Mouse (Mus musculus): ENCODE data around the gene Il17re. TPM values are rescaled to one million over a fixed set of nuclear protein-coding genes. Genes with fewer than 3 reads are reported as not detected.
A peak's percentile ranks its signal among the peaks of the same experiment; 100 is the strongest.

Il17re gene
- 0.50 and 1.5 TPM in 2 replicates for polyA plus RNA-seq (2015; fragmentation: Nextera tagmentation; extraction: Ambion mirVana)

DNA sequence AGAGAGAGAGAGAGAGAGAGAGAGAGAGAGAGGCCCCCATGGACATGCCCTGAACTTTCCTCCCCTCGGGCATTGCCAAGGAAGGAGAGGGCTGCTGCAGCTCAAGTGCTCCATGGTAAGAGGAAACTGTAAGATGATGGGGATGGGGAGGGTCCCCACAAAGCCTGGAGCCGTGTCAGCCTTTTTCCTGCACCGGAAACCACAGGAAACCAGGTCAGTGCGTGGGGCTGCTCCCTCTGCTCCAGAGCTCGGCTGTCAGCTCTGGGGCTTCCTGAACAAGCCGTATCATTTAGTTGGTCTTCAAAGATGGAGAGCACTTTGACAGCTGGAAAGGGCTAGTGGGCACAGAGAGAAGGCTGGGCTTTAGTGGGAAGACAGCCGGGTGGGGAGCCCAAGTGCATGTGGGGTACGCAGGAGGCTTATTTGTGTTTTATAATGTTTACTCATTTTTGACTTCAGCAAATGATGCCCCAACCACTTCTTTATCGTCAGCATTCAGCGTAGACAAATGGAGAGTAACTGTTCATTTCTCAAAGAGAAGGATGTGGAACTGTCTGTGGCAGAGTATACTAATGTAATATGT lies at the start of gene Il17re:
Gene Il17re, plus strand, starts transcription at position 533 of the 583 bp plus-strand sequence.
- WGBS, result 78% methylated on average over 10 of the region's 10 CpGs
- no peaks in the 10 kb centered on the region for H3K36me3 ChIP-seq
- no peaks in the 10 kb centered on the region for H3K4me1 ChIP-seq
- H3K9me3 ChIP-seq (replicated peaks), result no peaks in the 10 kb centered on the region
- ATAC-seq (ENCODE audit: low FRiP score), result no peak
- H3K9ac ChIP-seq (replicated peaks), result no peak within 1 kb of the TSS
- H3K4me2 ChIP-seq, result no peak within 1 kb of the TSS
- no peak within 1 kb of the TSS for H3K27ac ChIP-seq (replicated peaks)
- H3K4me3 ChIP-seq (replicated peaks), result no peak within 1 kb of the TSS
- H3K27me3 ChIP-seq (replicated peaks), result 0 out of 2 replicates have a peak, but pooled peaks cover 5% of the 10 kb centered on the region

DNA sequence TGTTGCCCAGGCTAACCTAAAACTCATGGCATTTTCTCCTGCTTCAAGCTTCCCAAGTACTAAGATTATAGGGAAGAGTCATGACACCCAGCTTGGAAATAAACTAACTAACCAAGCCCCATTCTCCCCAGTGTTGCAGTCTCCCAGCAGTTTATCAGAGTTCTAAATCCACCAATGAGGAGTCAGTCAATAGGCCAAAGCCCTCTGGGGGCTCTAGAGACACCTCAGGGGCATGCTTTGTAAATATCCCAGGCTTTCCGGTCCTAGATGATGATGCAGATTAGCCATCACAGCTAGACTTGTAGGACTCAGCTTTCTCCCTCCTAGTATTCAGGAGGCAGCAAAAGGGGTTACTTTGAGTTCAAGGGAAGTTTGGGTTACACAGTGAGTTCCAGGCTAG lies 48.3 kb upstream of the Il17re start:
- no peaks in the 10 kb centered on the region for H3K27me3 ChIP-seq (replicated peaks)
- H3K4me3 ChIP-seq (replicated peaks), result no peak overlapping the region
- peaks cover 27% of the 10 kb centered on the region for H3K36me3 ChIP-seq
- H3K9ac ChIP-seq (replicated peaks), result no peak overlapping the region
- H3K9me3 ChIP-seq (replicated peaks), result no peaks in the 10 kb centered on the region
- no peaks in the 10 kb centered on the region for H3K4me1 ChIP-seq
- WGBS, result 69% methylated on average over 1 of the region's 1 CpGs
- no peak for ATAC-seq (ENCODE audit: low FRiP score)
- H3K4me2 ChIP-seq, result no peak overlapping the region
- no peak overlapping the region for H3K27ac ChIP-seq (replicated peaks)

DNA sequence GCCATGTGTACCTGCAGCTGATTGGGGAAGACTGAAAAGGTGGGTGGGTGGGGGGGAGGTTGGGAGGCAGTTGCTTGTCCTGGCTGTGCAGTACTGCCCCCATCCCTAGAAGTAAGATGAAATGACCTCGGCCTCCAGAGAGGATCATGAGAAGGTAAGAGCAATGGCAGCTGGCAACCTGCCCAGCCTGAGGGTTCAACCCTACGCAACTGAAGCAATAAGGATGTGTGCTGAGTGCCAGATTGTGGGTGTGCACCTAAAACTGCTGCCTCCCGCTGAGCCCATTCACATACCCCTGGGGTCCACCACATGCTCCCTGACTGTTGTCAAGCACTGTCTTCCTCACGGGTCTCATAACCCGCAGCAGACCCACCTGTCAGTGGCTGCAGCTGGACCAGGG lies 41.9 kb upstream of the Il17re start:
- no peak overlapping the region for H3K27ac ChIP-seq (replicated peaks)
- 68% methylated on average over 5 of the region's 5 CpGs for WGBS
- H3K4me1 ChIP-seq, result peaks cover 26% of the 10 kb centered on the region
- H3K27me3 ChIP-seq (replicated peaks), result no peaks in the 10 kb centered on the region
- H3K4me3 ChIP-seq (replicated peaks), result no peak overlapping the region
- ATAC-seq (ENCODE audit: low FRiP score), result no peak
- no peaks in the 10 kb centered on the region for H3K9me3 ChIP-seq (replicated peaks)
- H3K36me3 ChIP-seq, result peaks cover 11% of the 10 kb centered on the region; the same call in 1 of the 2 replicates
- no peak overlapping the region for H3K9ac ChIP-seq (replicated peaks)
- no peak overlapping the region for H3K4me2 ChIP-seq

- H3K9ac ChIP-seq (replicated peaks), result peak overlapping the region; percentile 74
- H3K27me3 ChIP-seq (replicated peaks), result no peaks in the 10 kb centered on the region
- peaks cover 26% of the 10 kb centered on the region for H3K4me1 ChIP-seq
- peak overlapping the region; percentile 68 for H3K4me3 ChIP-seq (replicated peaks)
- H3K9me3 ChIP-seq (replicated peaks), result no peaks in the 10 kb centered on the region
- H3K4me2 ChIP-seq, result peak overlapping the region; percentile 96
- H3K36me3 ChIP-seq, result peaks cover 11% of the 10 kb centered on the region; the same call in 1 of the 2 replicates
- 14% methylated on average over 16 of the region's 16 CpGs for WGBS
- peak overlapping the region; percentile 76 for H3K27ac ChIP-seq (replicated peaks)
- peak; percentile 69 for ATAC-seq (ENCODE audit: low FRiP score)
Observed at GRCm38 (mm10) chr6:113418441-113419198, 39.7 kb upstream of the Il17re start.

DNA sequence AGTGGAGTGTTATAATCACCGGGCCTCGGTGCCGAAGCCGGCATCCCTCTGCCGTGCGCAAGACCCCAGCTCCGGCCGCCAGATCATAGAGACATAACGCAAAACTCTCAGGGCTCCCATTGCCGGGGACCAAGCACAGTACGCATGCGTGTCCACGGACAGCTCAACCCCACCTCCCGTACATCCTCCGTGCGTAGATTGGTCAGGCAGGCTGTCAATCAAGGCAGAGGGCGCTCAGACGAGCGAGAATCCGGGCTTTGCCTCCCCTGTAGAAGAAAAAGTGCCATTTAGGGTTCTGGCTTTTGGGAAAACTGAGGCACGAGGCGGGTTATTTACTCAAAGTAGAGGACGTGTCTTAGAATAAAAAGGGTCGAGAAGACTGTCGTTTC lies 39.1 kb upstream of the Il17re start, which contains the start of gene Rpusd3:
Gene Rpusd3, minus strand, starts transcription at position 142 of the 389 bp plus-strand sequence.
- WGBS, result under 1% methylated on average over 25 of the region's 25 CpGs
- peak within 1 kb of the TSS; percentile 96 for H3K4me2 ChIP-seq
- ATAC-seq (ENCODE audit: low FRiP score), result peak; percentile 98
- peaks cover 11% of the 10 kb centered on the region; the same call in 1 of the 2 replicates for H3K36me3 ChIP-seq
- H3K4me1 ChIP-seq, result peaks cover 26% of the 10 kb centered on the region
- peak within 1 kb of the TSS; percentile 74 for H3K9ac ChIP-seq (replicated peaks)
- no peaks in the 10 kb centered on the region for H3K9me3 ChIP-seq (replicated peaks)
- H3K27me3 ChIP-seq (replicated peaks), result no peaks in the 10 kb centered on the region
- peak within 1 kb of the TSS; percentile 76 for H3K27ac ChIP-seq (replicated peaks)
- H3K4me3 ChIP-seq (replicated peaks), result peak within 1 kb of the TSS; percentile 68

GRCm38 (mm10) chr6:113423000-113423399 lies 35.3 kb upstream of the Il17re start:
- H3K9me3 ChIP-seq (replicated peaks), result no peaks in the 10 kb centered on the region
- 84% methylated on average over 4 of the region's 4 CpGs for WGBS
- H3K9ac ChIP-seq (replicated peaks), result no peak overlapping the region
- no peak overlapping the region for H3K27ac ChIP-seq (replicated peaks)
- no peaks in the 10 kb centered on the region for H3K36me3 ChIP-seq
- no peak for ATAC-seq (ENCODE audit: low FRiP score)
- no peak overlapping the region for H3K4me3 ChIP-seq (replicated peaks)
- peaks cover 12% of the 10 kb centered on the region for H3K4me1 ChIP-seq
- H3K4me2 ChIP-seq, result no peak overlapping the region
- H3K27me3 ChIP-seq (replicated peaks), result 0 out of 2 replicates have a peak, but pooled peaks cover 2% of the 10 kb centered on the region

DNA sequence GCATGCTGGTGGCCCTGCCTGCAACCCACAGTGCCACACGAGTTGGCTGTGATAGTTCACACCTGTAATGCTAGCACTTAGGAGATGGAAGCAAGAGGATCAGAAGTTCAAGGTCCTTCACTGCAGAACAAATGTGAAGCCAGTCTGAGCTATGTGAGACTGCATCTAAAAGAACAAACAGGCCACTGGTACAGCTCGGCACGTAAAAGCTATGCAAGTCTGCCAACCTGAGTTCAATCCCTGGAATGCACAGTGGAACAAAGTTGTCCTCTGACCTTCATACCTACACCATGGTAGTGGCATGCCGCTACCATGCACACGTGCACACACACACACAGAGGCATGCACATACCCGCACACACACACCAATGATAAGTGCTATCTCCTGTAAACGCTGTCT lies 34.1 kb upstream of the Il17re start:
- no peak overlapping the region for H3K4me3 ChIP-seq (replicated peaks)
- ATAC-seq (ENCODE audit: low FRiP score), result no peak
- 83% methylated on average over 7 of the region's 7 CpGs for WGBS

DNA sequence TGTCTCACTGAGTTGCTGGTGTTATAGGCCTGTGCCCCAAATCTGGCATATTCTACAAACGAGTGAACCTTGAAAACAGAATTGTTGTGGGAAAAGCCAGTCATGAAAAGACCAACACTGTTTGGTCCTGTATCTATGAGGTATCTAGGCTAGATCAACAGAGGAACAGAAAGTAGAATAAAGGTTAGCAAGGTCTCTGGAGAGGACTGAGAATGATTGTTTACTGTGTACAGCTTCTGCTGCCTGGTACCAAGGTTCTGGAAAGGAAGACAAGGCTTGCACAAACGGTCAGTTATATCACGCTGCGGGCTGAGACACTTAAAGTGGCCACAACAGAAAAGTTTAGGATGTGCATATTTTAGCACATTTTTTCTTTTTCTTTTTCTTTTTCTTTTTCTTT lies 31.6 kb upstream of the Il17re start:
- Histone ChIP-seq H3K27me3 (replicated peaks) (0 out of 2 replicates have a peak, but pooled peaks cover 2% of the 10 kb centered on the region), H3K4me2 (no peak overlapping the region), H3K9ac (replicated peaks) (no peak overlapping the region), H3K36me3 (no peaks in the 10 kb centered on the region), H3K4me1 (no peaks in the 10 kb centered on the region), H3K27ac (replicated peaks) (no peak overlapping the region), H3K4me3 (replicated peaks) (no peak overlapping the region), H3K9me3 (replicated peaks) (no peaks in the 10 kb centered on the region)
- 92% methylated on average over 4 of the region's 4 CpGs for WGBS
- no peak for ATAC-seq (ENCODE audit: low FRiP score)

More for the DNA sequence above, 34.1 kb upstream of the Il17re start:
- H3K9me3 ChIP-seq (replicated peaks), result no peaks in the 10 kb centered on the region
- peaks cover 5% of the 10 kb centered on the region for H3K4me1 ChIP-seq
- no peak overlapping the region for H3K4me2 ChIP-seq
- no peak overlapping the region for H3K27ac ChIP-seq (replicated peaks)
- H3K9ac ChIP-seq (replicated peaks), result no peak overlapping the region
- H3K27me3 ChIP-seq (replicated peaks), result 0 out of 2 replicates have a peak, but pooled peaks cover 2% of the 10 kb centered on the region
- no peaks in the 10 kb centered on the region for H3K36me3 ChIP-seq

DNA sequence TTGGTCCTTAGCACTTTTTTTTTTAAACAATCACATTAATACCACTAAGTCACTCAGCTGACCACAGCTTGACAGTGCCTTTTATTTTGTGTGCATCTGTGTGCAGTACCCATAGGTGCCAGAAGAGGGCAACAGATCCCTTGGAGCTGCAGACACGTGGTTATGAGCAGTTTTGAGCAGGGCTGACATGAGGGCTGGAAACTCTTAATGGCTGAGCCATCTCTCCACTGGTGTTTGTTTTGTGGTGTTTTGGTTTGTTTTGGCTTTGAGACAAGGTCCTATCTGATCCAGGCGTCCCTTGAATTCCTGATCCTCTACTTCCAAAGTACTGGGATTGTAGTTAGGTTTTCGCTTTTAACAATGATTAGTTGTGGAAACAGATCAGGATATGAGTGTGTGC lies 30.9 kb upstream of the Il17re start:
- no peak overlapping the region for H3K27ac ChIP-seq (replicated peaks)
- H3K27me3 ChIP-seq (replicated peaks), result 0 out of 2 replicates have a peak, but pooled peaks cover 2% of the 10 kb centered on the region
- H3K9ac ChIP-seq (replicated peaks), result no peak overlapping the region
- WGBS, result 66% methylated on average over 3 of the region's 3 CpGs
- no peaks in the 10 kb centered on the region for H3K9me3 ChIP-seq (replicated peaks)
- no peak overlapping the region for H3K4me2 ChIP-seq
- H3K36me3 ChIP-seq, result no peaks in the 10 kb centered on the region
- H3K4me3 ChIP-seq (replicated peaks), result no peak overlapping the region
- no peaks in the 10 kb centered on the region for H3K4me1 ChIP-seq
- no peak for ATAC-seq (ENCODE audit: low FRiP score)

GRCm38 (mm10) chr6:113428006-113428405 lies 30.3 kb upstream of the Il17re start:
- Histone ChIP-seq H3K9me3 (replicated peaks) (no peaks in the 10 kb centered on the region), H3K36me3 (no peaks in the 10 kb centered on the region), H3K4me1 (no peaks in the 10 kb centered on the region), H3K27ac (replicated peaks) (no peak overlapping the region), H3K9ac (replicated peaks) (no peak overlapping the region), H3K4me3 (replicated peaks) (no peak overlapping the region), H3K4me2 (no peak overlapping the region), H3K27me3 (replicated peaks) (0 out of 2 replicates have a peak, but pooled peaks cover 2% of the 10 kb centered on the region)
- ATAC-seq (ENCODE audit: low FRiP score), result no peak
- 94% methylated on average over 16 of the region's 16 CpGs for WGBS

- H3K9me3 ChIP-seq (replicated peaks), result no peaks in the 10 kb centered on the region
- H3K27me3 ChIP-seq (replicated peaks), result no peaks in the 10 kb centered on the region
- H3K36me3 ChIP-seq, result no peaks in the 10 kb centered on the region
- no peak for ATAC-seq (ENCODE audit: low FRiP score)
- WGBS, result 72% methylated on average over 3 of the region's 3 CpGs
- H3K4me2 ChIP-seq, result no peak overlapping the region
- no peak overlapping the region for H3K4me3 ChIP-seq (replicated peaks)
- H3K4me1 ChIP-seq, result no peaks in the 10 kb centered on the region
- H3K27ac ChIP-seq (replicated peaks), result no peak overlapping the region
- no peak overlapping the region for H3K9ac ChIP-seq (replicated peaks)
Observed at GRCm38 (mm10) chr6:113429965-113430364, 28.3 kb upstream of the Il17re start.

DNA sequence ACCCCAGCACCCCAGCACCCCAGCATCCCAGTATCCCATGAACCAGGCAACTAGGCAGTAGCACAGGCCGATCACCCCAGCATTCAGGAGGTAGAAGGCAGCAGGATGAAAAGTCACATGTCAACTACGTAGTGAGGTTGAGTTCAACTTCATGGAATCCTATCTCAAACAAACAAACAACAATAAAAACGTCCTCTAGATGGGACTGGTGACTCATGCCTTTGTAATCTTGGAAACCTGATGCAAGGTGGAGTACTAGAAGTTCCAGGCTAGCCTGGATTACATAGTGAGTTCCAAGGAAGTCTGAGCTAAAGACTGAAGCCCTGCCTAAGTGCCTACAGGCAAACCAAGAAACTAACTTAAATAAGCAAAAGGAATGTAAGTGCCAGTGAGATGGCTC lies 27.4 kb upstream of the Il17re start:
- no peaks in the 10 kb centered on the region for H3K4me1 ChIP-seq
- H3K27ac ChIP-seq (replicated peaks), result no peak overlapping the region
- H3K9ac ChIP-seq (replicated peaks), result no peak overlapping the region
- H3K4me2 ChIP-seq, result no peak overlapping the region
- no peaks in the 10 kb centered on the region for H3K36me3 ChIP-seq
- 62% methylated on average over 3 of the region's 3 CpGs for WGBS
- no peak for ATAC-seq (ENCODE audit: low FRiP score)
- no peak overlapping the region for H3K4me3 ChIP-seq (replicated peaks)
- H3K9me3 ChIP-seq (replicated peaks), result no peaks in the 10 kb centered on the region
- no peaks in the 10 kb centered on the region for H3K27me3 ChIP-seq (replicated peaks)
